Mouse (Mus musculus) forebrain, embryonic 11.5 days (tissue): Measurements from ENCODE around the gene Gm43738. TPM values are rescaled to one million over a fixed set of nuclear protein-coding genes. Genes with fewer than 3 reads are reported as not detected.
A peak's percentile ranks its signal among the peaks of the same experiment; 100 is the strongest.

Experiments
- ATAC-seq: fragments of 200-750 bp; cut with Nextera tagmentation; replicated peaks from 2 replicates; pipeline ENCODE4 v1.8.0; 2017; ENCODE audit warnings: moderate TSS enrichment; ENCODE audit not compliant: low FRiP score
- DNase-seq: peaks from one replicate; pipeline ENCODE4 v3.0.0-alpha.2; 2017; ENCODE audit warnings: low spot score
- H3K27ac ChIP-seq: fragments of 300-500 bp; sonication (generic); 2 replicates; pipeline ENCODE4 v1.5.1; 2014; ENCODE audit warnings: low read depth, low read length
- H3K27me3 ChIP-seq: fragments of 300-500 bp; sonication (generic); 2 replicates; pipeline ENCODE4 v1.6.1; 2014; ENCODE audit warnings: mild to moderate bottlenecking, low read length, mixed read lengths; ENCODE audit not compliant: control insufficient read depth, insufficient read depth
- H3K36me3 ChIP-seq: fragments of 300-500 bp; sonication (generic); 2 replicates; pipeline ENCODE4 v1.6.1; 2014; ENCODE audit warnings: mild to moderate bottlenecking, low read length, moderate library complexity, mixed read lengths; ENCODE audit not compliant: control insufficient read depth, insufficient read depth
- H3K4me1 ChIP-seq: fragments of 300-500 bp; sonication (generic); replicated peaks from 2 replicates; pipeline ENCODE4 v1.6.1; 2014; ENCODE audit warnings: low read length, mixed read lengths; ENCODE audit not compliant: control insufficient read depth, insufficient read depth
- H3K4me2 ChIP-seq: fragments of 300-500 bp; sonication (generic); 2 replicates; pipeline ENCODE4 v1.6.1; 2014; ENCODE audit warnings: low read depth, mild to moderate bottlenecking, low read length, moderate library complexity, mixed read lengths; ENCODE audit not compliant: severe bottlenecking
- H3K4me3 ChIP-seq: fragments of 300-500 bp; sonication (generic); 2 replicates; pipeline ENCODE4 v1.5.1; 2014; ENCODE audit warnings: low read depth, low read length
- H3K9ac ChIP-seq: fragments of 300-500 bp; sonication (generic); 2 replicates; pipeline ENCODE4 v1.6.1; 2014; ENCODE audit warnings: low read length
- H3K9me3 ChIP-seq: fragments of 300-500 bp; sonication (generic); 2 replicates; pipeline ENCODE4 v1.6.1; 2016; ENCODE audit warnings: low read length, mixed read lengths; ENCODE audit not compliant: control insufficient read depth
- WGBS: fragments of 180-500 bp; shearing (Covaris S2); extraction: QIAGEN DNeasy Blood & Tissue Kit; methylation state at CpG from one replicate; pipeline ENCODE4 v1.1.7; 2014; 5-methylcytosine and 5-hydroxymethylcytosine counted together
- polyA plus RNA-seq: library from polyadenylated mRNA; unstranded; fragments of >200 nt; fragmentation: Nextera tagmentation; extraction: Ambion mirVana; gene quantifications from 2 replicates; pipeline ENCODE4 v1.2.1, GENCODE M21; 2014

Gene Gm43738
- polyA plus RNA-seq, 1 experiment from 2014 or later, result not detected

- Histone ChIP-seq H3K27ac (no peak overlapping the region), H3K4me2 (no peak overlapping the region), H3K36me3 (no peaks in the 10 kb centered on the region), H3K9me3 (no peaks in the 10 kb centered on the region), H3K27me3 (no peaks in the 10 kb centered on the region), H3K4me3 (no peak overlapping the region), H3K9ac (no peak overlapping the region), H3K4me1 (no peaks in the 10 kb centered on the region)
- DNase-seq (no peak), ATAC-seq (no peak)
- 92% methylated on average over 4 of the region's 4 CpGs for WGBS
Observed at GRCm38 (mm10) chr3:89113058-89113457, 12.2 kb upstream of the Gm43738 start.

- no peak overlapping the region for H3K4me2 ChIP-seq
- no peaks in the 10 kb centered on the region for H3K36me3 ChIP-seq
- no peaks in the 10 kb centered on the region for H3K27me3 ChIP-seq
- H3K4me3 ChIP-seq, result no peak overlapping the region
- 78% methylated on average over 1 of the region's 1 CpGs for WGBS
- H3K9ac ChIP-seq, result no peak overlapping the region
- ATAC-seq (no peak), DNase-seq (no peak)
- no peak overlapping the region for H3K27ac ChIP-seq
- no peaks in the 10 kb centered on the region for H3K4me1 ChIP-seq
- H3K9me3 ChIP-seq, result no peaks in the 10 kb centered on the region
Observed at GRCm38 (mm10) chr3:89108146-89108545, 7.2 kb upstream of the Gm43738 start.

GRCm38 (mm10) chr3:89107545-89107944 lies 6.6 kb upstream of the Gm43738 start:
- H3K36me3 ChIP-seq, result no peaks in the 10 kb centered on the region
- no peak overlapping the region for H3K27ac ChIP-seq
- H3K9me3 ChIP-seq, result no peaks in the 10 kb centered on the region
- H3K4me1 ChIP-seq, result 0 out of 2 replicates have a peak, but pooled peaks cover 2% of the 10 kb centered on the region
- ATAC-seq (no peak), DNase-seq (no peak)
- no peaks in the 10 kb centered on the region for H3K27me3 ChIP-seq
- no peak overlapping the region for H3K4me2 ChIP-seq
- H3K4me3 ChIP-seq, result no peak overlapping the region
- no peak overlapping the region for H3K9ac ChIP-seq
- 68% methylated on average over 3 of the region's 3 CpGs for WGBS

GRCm38 (mm10) chr3:89106881-89107280 lies 6.0 kb upstream of the Gm43738 start:
- DNase-seq (no peak), ATAC-seq (no peak)
- Histone ChIP-seq H3K27me3 (no peaks in the 10 kb centered on the region), H3K4me3 (no peak overlapping the region), H3K36me3 (no peaks in the 10 kb centered on the region), H3K9me3 (no peaks in the 10 kb centered on the region), H3K27ac (no peak overlapping the region), H3K4me1 (0 out of 2 replicates have a peak, but pooled peaks cover 4% of the 10 kb centered on the region), H3K9ac (no peak overlapping the region), H3K4me2 (no peak overlapping the region)

- 82% methylated on average over 4 of the region's 4 CpGs for WGBS
- H3K4me1 ChIP-seq, result peaks cover 11% of the 10 kb centered on the region
- peaks cover 3% of the 10 kb centered on the region; the same call in 1 of the 2 replicates for H3K36me3 ChIP-seq
- no peak overlapping the region for H3K4me2 ChIP-seq
- H3K9ac ChIP-seq, result no peak overlapping the region
- DNase-seq (no peak), ATAC-seq (no peak)
- H3K4me3 ChIP-seq, result no peak overlapping the region
- H3K9me3 ChIP-seq, result no peaks in the 10 kb centered on the region
- no peak overlapping the region for H3K27ac ChIP-seq
- H3K27me3 ChIP-seq, result no peaks in the 10 kb centered on the region
Observed at GRCm38 (mm10) chr3:89103291-89103595, 2.3 kb upstream of the Gm43738 start.

GRCm38 (mm10) chr3:89102495-89103290 lies 1.8 kb upstream of the Gm43738 start:
- Histone ChIP-seq H3K4me1 (peaks cover 11% of the 10 kb centered on the region), H3K27ac (peak overlapping the region; percentile 76), H3K9me3 (no peaks in the 10 kb centered on the region), H3K4me3 (peak overlapping the region; percentile 77), H3K4me2 (peak overlapping the region; percentile 60), H3K9ac (peak overlapping the region; percentile 39; the same call in 1 of the 2 replicates), H3K36me3 (peaks cover 3% of the 10 kb centered on the region; the same call in 1 of the 2 replicates), H3K27me3 (no peaks in the 10 kb centered on the region)
- ATAC-seq (no peak), DNase-seq (no peak)
- WGBS, result 69% methylated on average over 12 of the region's 12 CpGs

- H3K4me2 ChIP-seq, result peak within 1 kb of the TSS; percentile 86
- DNase-seq (peak; percentile 95), ATAC-seq (peak; percentile 99)
- H3K9ac ChIP-seq, result peak within 1 kb of the TSS; percentile 78
- peak within 1 kb of the TSS; percentile 76 for H3K27ac ChIP-seq
- under 1% methylated on average over 26 of the region's 26 CpGs for whole genome bisulfite sequencing
- no peaks in the 10 kb centered on the region for H3K27me3 ChIP-seq
- H3K9me3 ChIP-seq, result no peaks in the 10 kb centered on the region
- H3K4me1 ChIP-seq, result peaks cover 11% of the 10 kb centered on the region
- H3K4me3 ChIP-seq, result peak within 1 kb of the TSS; percentile 77
- H3K36me3 ChIP-seq, result peaks cover 3% of the 10 kb centered on the region; the same call in 1 of the 2 replicates
Observed at GRCm38 (mm10) chr3:89101812-89102494, 1.1 kb upstream of the Gm43738 start, which contains the start of gene Fdps. Fdps (minus strand) TSS chr3:89101959.

- no peak for DNase-seq
- Histone ChIP-seq H3K27me3 (no peaks in the 10 kb centered on the region), H3K9me3 (no peaks in the 10 kb centered on the region), H3K4me1 (peaks cover 11% of the 10 kb centered on the region), H3K9ac (peak overlapping the region; percentile 78), H3K36me3 (peaks cover 3% of the 10 kb centered on the region; the same call in 1 of the 2 replicates), H3K4me2 (peak overlapping the region; percentile 86), H3K27ac (0 out of 2 replicates have a peak overlapping the region, but pooled peaks have one; percentile 50), H3K4me3 (peak overlapping the region; percentile 77)
- peak; percentile 6; the same call in 1 of the 2 replicates for ATAC-seq
- WGBS, result under 1% methylated on average over 19 of the region's 19 CpGs
Observed at GRCm38 (mm10) chr3:89101459-89101811, 536 bp upstream of the Gm43738 start.
